ENCODE assay signal across 14 mouse cellular contexts in the genomic region with DNA sequence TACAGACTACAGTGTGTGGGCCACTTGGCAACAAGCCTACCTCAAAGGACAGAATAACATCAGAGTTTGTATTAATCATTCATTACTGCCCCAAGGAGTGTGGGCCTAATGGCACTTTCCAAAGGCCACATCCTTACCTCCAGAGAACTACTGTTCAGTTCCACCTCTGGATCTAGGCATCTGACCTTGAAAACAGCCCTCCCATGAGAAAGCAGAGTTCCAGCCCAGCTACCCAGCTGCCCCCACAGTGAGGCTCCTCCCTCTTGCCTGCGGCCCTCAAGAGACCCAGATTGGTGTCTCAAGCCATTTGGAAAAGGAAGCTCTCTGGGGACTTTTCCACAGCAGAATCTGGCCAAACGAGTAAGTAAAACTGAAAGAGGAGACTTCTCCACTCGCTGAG. TPM values are rescaled to one million over a fixed set of nuclear protein-coding genes. Genes with fewer than 3 reads are reported as not detected.
"Had no signal": no experiment of that assay in that cellular context is flagged by ENCODE, and none has a peak within 500 bp of the region (broad histone marks: within the 10 kb centered on the region; RNA-seq: fewer than 3 reads in every experiment).

Gene Defb42, plus strand, starts transcription at position 301 of the 400 bp plus-strand sequence.

- DNase-seq: kidney, postnatal 4 days; liver; lung, adult 18-20 months; lung, postnatal 10 days; lung, postnatal 36 days; retina, postnatal 1 day; right cerebral cortex, postnatal 25 days; spleen, adult 18-20 months; thymus, postnatal 25 days had no signal

RNA-seq across cellular contexts. Expression of gene Defb42, which starts in this region (rescaled TPM):
- total RNA-seq: layer of hippocampus, adult 18-20 months; left cerebral cortex, adult 18-20 months; left cerebral cortex, postnatal 25 days; monocyte, adult 5-6 weeks; neutrophil, adult 5-6 weeks had no signal
